Mouse (Mus musculus): Measurements from ENCODE around the gene Esm1. TPM values are rescaled to one million over a fixed set of nuclear protein-coding genes. Genes with fewer than 3 reads are reported as not detected.
"Not testable (repeated sequence)": the region's sequence is repeated elsewhere in the genome, so short reads cannot be mapped to it uniquely, and the experiment has no call there.

Gene Esm1
- total and polyA plus RNA-seq, 2 experiments from 2014 or later = 0.37 to 1.6 TPM

- ATAC-seq (no peak), DNase-seq (ENCODE audit: low spot score) (no peak)
- no peaks in the 10 kb centered on the region for H3K9me3 ChIP-seq (ENCODE audit: low read length)
- peaks cover 4% of the 10 kb centered on the region for H3K4me1 ChIP-seq (ENCODE audit: insufficient read depth, low read length)
- no peak overlapping the region for H3K4me3 ChIP-seq (ENCODE audit: low read length)
- H3K36me3 ChIP-seq (ENCODE audit: insufficient read depth, low read length) = no peaks in the 10 kb centered on the region
- no peak for TF ChIP-seq CTCF (IDR thresholded peaks at IDR 0.05; ENCODE audit: low read depth)
- no peak overlapping the region for H3K27ac ChIP-seq
- H3K4me2 ChIP-seq (ENCODE audit: low read depth, low read length) = no peak overlapping the region
- WGBS = 86% methylated on average over 4 of the region's 4 CpGs
- no peak overlapping the region for H3K9ac ChIP-seq (replicated peaks; ENCODE audit: low read length)
- no peaks in the 10 kb centered on the region for H3K27me3 ChIP-seq (ENCODE audit: insufficient read depth, low read length)
Observed at GRCm38 (mm10) chr13:113227076-113227475, 17.6 kb downstream of the Esm1 start.

GRCm38 (mm10) chr13:113227666-113228463, 18.4 kb downstream of the Esm1 start:
- no peak overlapping the region for H3K27ac ChIP-seq
- 0 out of 2 replicates have a peak, but pooled peaks have one; percentile 16 for TF ChIP-seq CTCF (IDR thresholded peaks at IDR 0.05; ENCODE audit: low read depth)
- 89% methylated on average over 17 of the region's 17 CpGs for WGBS
- H3K27me3 ChIP-seq (ENCODE audit: insufficient read depth, low read length) = no peaks in the 10 kb centered on the region
- H3K9me3 ChIP-seq (ENCODE audit: low read length) = no peaks in the 10 kb centered on the region
- no peak overlapping the region for H3K4me2 ChIP-seq (ENCODE audit: low read depth, low read length)
- ATAC-seq (no peak), DNase-seq (ENCODE audit: low spot score) (no peak)
- no peak overlapping the region for H3K4me3 ChIP-seq (ENCODE audit: low read length)
- H3K4me1 ChIP-seq (ENCODE audit: insufficient read depth, low read length) = peaks cover 4% of the 10 kb centered on the region
- no peak overlapping the region for H3K9ac ChIP-seq (replicated peaks; ENCODE audit: low read length)
- no peaks in the 10 kb centered on the region for H3K36me3 ChIP-seq (ENCODE audit: insufficient read depth, low read length)

DNA sequence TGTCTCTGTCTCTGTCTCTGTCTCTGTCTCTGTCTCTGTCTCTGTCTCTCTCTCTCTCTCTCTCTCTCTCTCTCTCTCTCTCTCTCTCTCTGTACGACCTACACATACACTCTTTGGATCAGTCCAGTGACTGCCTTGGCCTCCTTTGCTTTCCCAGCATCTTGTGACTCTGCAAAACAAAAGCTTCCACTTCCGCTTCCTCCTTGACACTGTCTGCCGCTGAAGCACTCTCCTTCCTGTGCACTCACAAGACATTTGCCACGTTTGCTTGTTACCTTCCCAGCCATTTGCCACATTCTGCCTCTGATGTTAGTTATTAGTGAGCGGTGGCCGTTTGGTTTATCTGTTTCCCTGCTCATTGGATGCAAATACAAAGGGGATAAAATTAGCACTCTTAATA, 32.7 kb downstream of the Esm1 start:
- H3K4me3 ChIP-seq (ENCODE audit: low read length) = no peak overlapping the region
- no peak overlapping the region for H3K4me2 ChIP-seq (ENCODE audit: low read depth, low read length)
- TF ChIP-seq CTCF (IDR thresholded peaks at IDR 0.05; ENCODE audit: low read depth) = no peak
- H3K9ac ChIP-seq (replicated peaks; ENCODE audit: low read length) = no peak overlapping the region
- ATAC-seq = no peak
- no peaks in the 10 kb centered on the region for H3K27me3 ChIP-seq (ENCODE audit: insufficient read depth, low read length)
- H3K4me1 ChIP-seq (ENCODE audit: insufficient read depth, low read length) = no peaks in the 10 kb centered on the region
- H3K36me3 ChIP-seq (ENCODE audit: insufficient read depth, low read length) = no peaks in the 10 kb centered on the region
- no peaks in the 10 kb centered on the region for H3K9me3 ChIP-seq (ENCODE audit: low read length)
- no peak for DNase-seq (ENCODE audit: low spot score)
- whole genome bisulfite sequencing = 53% methylated on average over 6 of the region's 6 CpGs
- H3K27ac ChIP-seq = no peak overlapping the region

DNA sequence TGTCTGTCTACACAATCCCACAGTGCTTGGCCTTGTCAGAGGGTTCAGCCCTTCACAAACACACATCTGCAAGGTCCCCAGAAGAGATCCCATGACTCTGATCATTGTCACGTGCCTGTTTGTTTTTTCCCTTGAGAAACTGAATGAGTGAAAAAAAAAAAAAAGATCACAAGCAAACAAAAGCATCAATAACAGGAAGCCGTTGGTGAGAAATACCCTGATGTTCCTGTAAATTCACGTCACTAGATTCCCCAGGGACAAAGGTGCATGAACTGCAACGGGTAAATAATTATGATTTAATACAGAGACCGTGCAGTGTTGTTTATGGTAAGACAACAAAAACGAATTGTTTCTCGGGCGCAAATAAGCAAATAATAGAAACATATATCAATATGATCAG, 35.6 kb downstream of the Esm1 start:
- TF ChIP-seq CTCF (IDR thresholded peaks at IDR 0.05; ENCODE audit: low read depth) = no peak
- H3K9ac ChIP-seq (replicated peaks; ENCODE audit: low read length) = no peak overlapping the region

DNA sequence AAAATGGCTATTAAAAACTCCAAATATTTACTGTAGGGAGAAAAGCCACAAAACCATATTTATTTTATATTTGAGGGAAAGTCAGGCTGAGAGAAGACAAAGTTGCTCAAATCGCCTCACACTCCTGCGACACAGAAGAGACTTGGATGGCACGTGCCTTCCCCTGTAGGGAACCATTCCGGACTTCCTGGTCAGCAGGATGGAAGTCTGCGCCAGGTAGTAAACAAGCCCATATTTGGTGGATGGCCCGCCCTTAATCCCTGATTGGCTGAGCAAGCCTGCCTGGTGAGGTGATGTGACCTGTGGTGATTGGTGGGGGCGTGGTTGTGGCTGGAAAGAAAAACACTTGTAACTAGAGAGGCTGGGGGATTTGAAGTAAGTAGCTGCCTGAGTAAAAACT, 43.1 kb downstream of the Esm1 start:
- ATAC-seq; H3K27ac ChIP-seq; DNase-seq (ENCODE audit: low spot score); H3K4me1 ChIP-seq (ENCODE audit: insufficient read depth, low read length); H3K9me3 ChIP-seq (ENCODE audit: low read length); H3K4me2 ChIP-seq (ENCODE audit: low read depth, low read length); H3K36me3 ChIP-seq (ENCODE audit: insufficient read depth, low read length); H3K9ac ChIP-seq (replicated peaks; ENCODE audit: low read length); H3K4me3 ChIP-seq (ENCODE audit: low read length); H3K27me3 ChIP-seq (ENCODE audit: insufficient read depth, low read length): not testable (repeated sequence)
- 88% methylated on average over 6 of the region's 7 CpGs for WGBS

More for the DNA sequence above, 35.6 kb downstream of the Esm1 start:
- H3K4me1 ChIP-seq (ENCODE audit: insufficient read depth, low read length) = no peaks in the 10 kb centered on the region
- WGBS = 70% methylated on average over 8 of the region's 8 CpGs
- no peaks in the 10 kb centered on the region for H3K27me3 ChIP-seq (ENCODE audit: insufficient read depth, low read length)
- no peaks in the 10 kb centered on the region for H3K9me3 ChIP-seq (ENCODE audit: low read length)
- H3K36me3 ChIP-seq (ENCODE audit: insufficient read depth, low read length) = no peaks in the 10 kb centered on the region
- ATAC-seq = no peak
- no peak overlapping the region for H3K4me2 ChIP-seq (ENCODE audit: low read depth, low read length)
- no peak overlapping the region for H3K4me3 ChIP-seq (ENCODE audit: low read length)
- no peak overlapping the region for H3K27ac ChIP-seq
- DNase-seq (ENCODE audit: low spot score) = no peak

GRCm38 (mm10) chr13:113256766-113257165, 47.3 kb downstream of the Esm1 start:
- no peaks in the 10 kb centered on the region for H3K4me1 ChIP-seq (ENCODE audit: insufficient read depth, low read length)
- H3K27me3 ChIP-seq (ENCODE audit: insufficient read depth, low read length) = no peaks in the 10 kb centered on the region
- TF ChIP-seq CTCF (IDR thresholded peaks at IDR 0.05; ENCODE audit: low read depth) = no peak
- 96% methylated on average over 2 of the region's 2 CpGs for WGBS
- no peak overlapping the region for H3K27ac ChIP-seq
- no peak overlapping the region for H3K4me2 ChIP-seq (ENCODE audit: low read depth, low read length)
- DNase-seq (ENCODE audit: low spot score) (no peak), ATAC-seq (no peak)
- no peaks in the 10 kb centered on the region for H3K9me3 ChIP-seq (ENCODE audit: low read length)
- H3K4me3 ChIP-seq (ENCODE audit: low read length) = no peak overlapping the region
- H3K36me3 ChIP-seq (ENCODE audit: insufficient read depth, low read length) = no peaks in the 10 kb centered on the region
- no peak overlapping the region for H3K9ac ChIP-seq (replicated peaks; ENCODE audit: low read length)

- no peaks in the 10 kb centered on the region for H3K27me3 ChIP-seq (ENCODE audit: insufficient read depth, low read length)
- H3K4me3 ChIP-seq (ENCODE audit: low read length) = no peak overlapping the region
- 52% methylated on average over 5 of the region's 5 CpGs for WGBS
- ATAC-seq (no peak), DNase-seq (ENCODE audit: low spot score) (no peak)
- TF ChIP-seq CTCF (IDR thresholded peaks at IDR 0.05; ENCODE audit: low read depth) = peak; percentile 37; the same call in 1 of the 2 replicates
- no peak overlapping the region for H3K27ac ChIP-seq
- no peaks in the 10 kb centered on the region for H3K9me3 ChIP-seq (ENCODE audit: low read length)
- H3K9ac ChIP-seq (replicated peaks; ENCODE audit: low read length) = no peak overlapping the region
- no peaks in the 10 kb centered on the region for H3K36me3 ChIP-seq (ENCODE audit: insufficient read depth, low read length)
- H3K4me1 ChIP-seq (ENCODE audit: insufficient read depth, low read length) = no peaks in the 10 kb centered on the region
- no peak overlapping the region for H3K4me2 ChIP-seq (ENCODE audit: low read depth, low read length)
Observed at GRCm38 (mm10) chr13:113257190-113257589, 47.7 kb downstream of the Esm1 start.

Measured in hindbrain, postnatal 0 days (tissue).